Mouse (Mus musculus) heart, embryonic 12.5 days (tissue): ENCODE data around the gene Glud1. TPM values are rescaled to one million over a fixed set of nuclear protein-coding genes. Genes with fewer than 3 reads are reported as not detected.
"Not testable (repeated sequence)": the region's sequence is repeated elsewhere in the genome, so short reads cannot be mapped to it uniquely, and the experiment has no call there.

Experiments used
- ATAC-seq: fragments of 200-750 bp; cut with Nextera tagmentation; 2 replicates; pipeline ENCODE4 v1.8.0; 2017; ENCODE audit warnings: moderate TSS enrichment, moderate library complexity; ENCODE audit not compliant: insufficient number of reproducible peaks, low FRiP score
- H3K27ac ChIP-seq: fragments of 300-500 bp; sonication (generic); 2 replicates; pipeline ENCODE4 v1.5.1; 2016; ENCODE audit warnings: mild to moderate bottlenecking, moderate library complexity; ENCODE audit not compliant: poor library complexity, severe bottlenecking
- H3K27me3 ChIP-seq: fragments of 300-500 bp; sonication (generic); replicated peaks from 2 replicates; pipeline ENCODE4 v1.6.1; 2016; ENCODE audit warnings: mild to moderate bottlenecking, moderate library complexity
- H3K36me3 ChIP-seq: fragments of 300-500 bp; sonication (generic); 2 replicates; pipeline ENCODE4 v1.6.1; 2016; ENCODE audit warnings: mild to moderate bottlenecking, moderate library complexity
- H3K4me1 ChIP-seq: fragments of 300-500 bp; sonication (generic); replicated peaks from 2 replicates; pipeline ENCODE4 v1.6.1; 2016; ENCODE audit warnings: mild to moderate bottlenecking
- H3K4me2 ChIP-seq: fragments of 300-500 bp; sonication (generic); 2 replicates; pipeline ENCODE4 v1.6.1; 2016; ENCODE audit warnings: mild to moderate bottlenecking, moderate library complexity
- H3K4me3 ChIP-seq: fragments of 300-500 bp; sonication (generic); 2 replicates; pipeline ENCODE4 v1.5.1; 2016; ENCODE audit warnings: mild to moderate bottlenecking
- H3K9ac ChIP-seq: fragments of 300-500 bp; sonication (generic); 2 replicates; pipeline ENCODE4 v1.6.1; 2016; ENCODE audit warnings: mild to moderate bottlenecking, moderate library complexity
- H3K9me3 ChIP-seq: fragments of 300-500 bp; sonication (generic); replicated peaks from 2 replicates; pipeline ENCODE4 v1.6.1; 2016; ENCODE audit warnings: mild to moderate bottlenecking, moderate library complexity
- WGBS: fragments of 180-500 bp; shearing (Covaris S2); methylation state at CpG from one replicate; pipeline ENCODE4 v1.1.7; 2016; 5-methylcytosine and 5-hydroxymethylcytosine counted together
- polyA plus RNA-seq: library from polyadenylated mRNA; unstranded; fragments of >200 nt; fragmentation: Nextera tagmentation; extraction: Ambion mirVana; gene quantifications from 2 replicates; pipeline ENCODE4 v1.2.1, GENCODE M21; 2016

Gene Glud1
- polyA plus RNA-seq, 1 experiment from 2014 or later: 70.8 TPM

DNA sequence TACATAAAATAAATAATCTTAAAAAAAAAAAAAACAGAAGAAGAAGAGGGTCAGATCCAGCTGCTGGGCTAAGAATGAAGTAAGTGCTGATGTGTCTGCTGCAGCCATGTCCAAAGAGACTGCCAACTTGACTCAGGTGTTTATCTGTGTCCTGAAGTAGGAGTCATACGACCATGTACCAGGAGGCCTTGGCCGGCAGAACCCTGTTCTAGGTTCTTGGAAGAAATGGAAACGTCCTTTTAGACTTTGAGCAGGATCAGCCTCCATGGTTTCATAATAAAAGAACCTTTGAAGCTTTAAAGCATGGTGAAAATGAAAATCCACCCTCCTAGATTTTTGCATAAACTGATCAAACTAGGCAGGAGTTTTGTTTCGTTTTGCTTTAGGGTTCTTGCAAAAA is 43.9 kb downstream of the Glud1 start:
- no peaks in the 10 kb centered on the region for H3K36me3 ChIP-seq
- no peak overlapping the region for H3K9ac ChIP-seq
- no peak overlapping the region for H3K4me3 ChIP-seq
- H3K4me1 ChIP-seq: peaks cover 9% of the 10 kb centered on the region
- no peak overlapping the region for H3K4me2 ChIP-seq
- H3K27me3 ChIP-seq: no peaks in the 10 kb centered on the region
- no peak for ATAC-seq
- no peaks in the 10 kb centered on the region for H3K9me3 ChIP-seq
- 77% methylated on average over 4 of the region's 4 CpGs for WGBS
- no peak overlapping the region for H3K27ac ChIP-seq

DNA sequence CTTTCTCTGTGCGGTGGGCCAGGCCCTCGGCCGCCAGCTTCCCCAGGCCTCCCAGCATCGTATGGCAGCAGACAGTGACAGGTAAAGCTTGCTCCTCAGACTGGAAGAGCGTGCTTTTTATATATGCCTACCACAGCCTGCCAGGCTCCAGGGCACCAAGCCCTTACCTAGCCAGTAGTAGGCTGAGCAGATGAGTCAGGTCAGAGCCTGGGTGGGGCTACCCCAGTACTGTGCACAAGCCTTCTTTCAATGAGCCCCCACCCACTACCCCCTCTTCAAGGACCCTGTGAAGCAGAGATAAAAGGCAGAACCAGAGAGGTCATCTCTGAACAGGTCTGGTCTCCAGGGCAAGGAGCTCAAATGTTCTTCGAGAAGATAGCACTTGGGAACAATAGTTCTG is 44.8 kb downstream of the Glud1 start, which contains the start of gene Fam25c:
Fam25c (minus strand) TSS at position 133 of the 400 bp plus-strand sequence.
- Histone ChIP-seq H3K9me3 (no peaks in the 10 kb centered on the region), H3K36me3 (no peaks in the 10 kb centered on the region), H3K4me2 (no peak within 1 kb of the TSS), H3K27ac (no peak within 1 kb of the TSS), H3K4me3 (no peak within 1 kb of the TSS), H3K27me3 (no peaks in the 10 kb centered on the region), H3K9ac (no peak within 1 kb of the TSS), H3K4me1 (peaks cover 9% of the 10 kb centered on the region)
- no peak for ATAC-seq
- WGBS: 66% methylated on average over 6 of the region's 6 CpGs

- Histone ChIP-seq H3K27ac (no peak overlapping the region), H3K4me1 (peaks cover 9% of the 10 kb centered on the region), H3K4me2 (no peak overlapping the region), H3K27me3 (no peaks in the 10 kb centered on the region; the same call in 1 of the 2 replicates), H3K36me3 (no peaks in the 10 kb centered on the region), H3K9ac (no peak overlapping the region), H3K9me3 (no peaks in the 10 kb centered on the region), H3K4me3 (no peak overlapping the region)
- WGBS: 69% methylated on average over 7 of the region's 7 CpGs
- no peak for ATAC-seq
Observed at GRCm38 (mm10) chr14:34357671-34358455, 47.3 kb downstream of the Glud1 start.

GRCm38 (mm10) chr14:34359676-34360244 is 49.2 kb downstream of the Glud1 start:
- no peak overlapping the region for H3K27ac ChIP-seq
- no peak for ATAC-seq
- H3K4me1 ChIP-seq: peaks cover 15% of the 10 kb centered on the region
- no peaks in the 10 kb centered on the region; the same call in 1 of the 2 replicates for H3K27me3 ChIP-seq
- no peak overlapping the region for H3K4me2 ChIP-seq
- WGBS: 45% methylated on average over 5 of the region's 5 CpGs
- no peaks in the 10 kb centered on the region for H3K9me3 ChIP-seq
- H3K36me3 ChIP-seq: no peaks in the 10 kb centered on the region
- no peak overlapping the region for H3K9ac ChIP-seq
- no peak overlapping the region for H3K4me3 ChIP-seq

- 53% methylated on average over 6 of the region's 6 CpGs for WGBS
- H3K27me3 ChIP-seq: no peaks in the 10 kb centered on the region; the same call in 1 of the 2 replicates
- no peak overlapping the region for H3K9ac ChIP-seq
- no peak overlapping the region for H3K4me3 ChIP-seq
- no peak overlapping the region for H3K27ac ChIP-seq
- no peak for ATAC-seq
- peaks cover 10% of the 10 kb centered on the region for H3K4me1 ChIP-seq
- H3K4me2 ChIP-seq: no peak overlapping the region
- H3K9me3 ChIP-seq: peaks cover 3% of the 10 kb centered on the region; the same call in 1 of the 2 replicates
- H3K36me3 ChIP-seq: no peaks in the 10 kb centered on the region
Observed at GRCm38 (mm10) chr14:34360251-34360650, 49.7 kb downstream of the Glud1 start.

- H3K27me3 ChIP-seq: no peaks in the 10 kb centered on the region; the same call in 1 of the 2 replicates
- no peak overlapping the region for H3K4me3 ChIP-seq
- no peak overlapping the region for H3K9ac ChIP-seq
- no peak for ATAC-seq
- no peak overlapping the region for H3K4me2 ChIP-seq
- no peaks in the 10 kb centered on the region for H3K36me3 ChIP-seq
- 44% methylated on average over 4 of the region's 4 CpGs for WGBS
- H3K27ac ChIP-seq: no peak overlapping the region
- peaks cover 6% of the 10 kb centered on the region; the same call in 1 of the 2 replicates for H3K9me3 ChIP-seq
- 0 out of 2 replicates have a peak, but pooled peaks cover 6% of the 10 kb centered on the region for H3K4me1 ChIP-seq
Observed at GRCm38 (mm10) chr14:34362135-34362534, 51.6 kb downstream of the Glud1 start.

- Histone ChIP-seq H3K9me3 (peaks cover 6% of the 10 kb centered on the region; the same call in 1 of the 2 replicates), H3K36me3 (no peaks in the 10 kb centered on the region), H3K9ac (peak overlapping the region; percentile 71), H3K4me3 (peak overlapping the region; percentile 50), H3K27me3 (no peaks in the 10 kb centered on the region; the same call in 1 of the 2 replicates), H3K27ac (no peak overlapping the region), H3K4me2 (peak overlapping the region; percentile 95), H3K4me1 (0 out of 2 replicates have a peak, but pooled peaks cover 6% of the 10 kb centered on the region)
- ATAC-seq: 0 out of 2 replicates have a peak, but pooled peaks have one; percentile 42
- 26% methylated on average over 18 of the region's 18 CpGs for WGBS
Observed at GRCm38 (mm10) chr14:34362726-34363445, 52.4 kb downstream of the Glud1 start.

DNA sequence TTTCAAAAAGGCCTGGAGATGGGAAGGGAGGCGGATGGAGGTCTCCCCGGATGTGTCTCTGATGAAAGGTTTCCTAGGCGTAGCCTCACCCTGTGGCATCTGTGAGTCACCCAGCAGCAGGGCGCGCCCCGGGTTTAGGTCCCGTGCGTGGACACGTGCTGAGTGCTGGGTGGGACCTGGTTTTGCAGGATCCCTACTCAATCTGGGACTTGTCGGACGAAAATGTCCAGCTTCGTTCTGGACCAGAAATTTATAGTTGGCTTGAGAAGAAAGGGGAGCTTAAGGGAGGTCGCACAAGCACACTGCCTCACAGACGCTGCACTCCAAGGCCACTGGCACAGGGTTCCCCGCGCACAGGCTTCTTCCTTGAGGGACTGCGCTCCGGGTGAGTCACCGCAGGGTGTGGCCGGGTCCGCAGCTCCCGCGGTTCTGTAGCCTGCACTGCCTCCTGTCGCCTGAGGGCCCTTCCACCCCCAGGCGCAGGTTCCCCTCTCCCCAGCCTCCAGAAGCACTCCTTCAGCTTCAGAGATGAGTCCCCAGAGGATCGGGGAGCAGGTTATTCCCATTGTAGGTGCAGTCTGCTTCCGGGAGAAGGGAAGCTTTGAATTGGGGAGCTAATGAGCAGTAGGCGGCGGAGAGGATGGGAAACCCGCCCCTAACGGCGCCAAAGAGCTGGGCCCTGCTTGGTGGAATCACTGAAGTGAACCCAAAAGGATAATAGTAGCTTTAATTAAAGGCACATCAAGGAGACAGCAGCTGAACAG is 53.1 kb downstream of the Glud1 start:
- Histone ChIP-seq H3K27ac (no peak overlapping the region), H3K36me3 (no peaks in the 10 kb centered on the region), H3K9me3 (peaks cover 6% of the 10 kb centered on the region; the same call in 1 of the 2 replicates), H3K9ac (peak overlapping the region; percentile 71), H3K27me3 (no peaks in the 10 kb centered on the region; the same call in 1 of the 2 replicates), H3K4me2 (peak overlapping the region; percentile 95), H3K4me3 (peak overlapping the region; percentile 50), H3K4me1 (0 out of 2 replicates have a peak, but pooled peaks cover 6% of the 10 kb centered on the region)
- ATAC-seq: peak; percentile 76
- 4% methylated on average over 32 of the region's 32 CpGs for WGBS

GRCm38 (mm10) chr14:34364254-34365146 is 54.0 kb downstream of the Glud1 start:
- not testable (repeated sequence) for H3K27me3 ChIP-seq, H3K9me3 ChIP-seq, ATAC-seq, H3K27ac ChIP-seq, H3K36me3 ChIP-seq, H3K4me1 ChIP-seq
- Histone ChIP-seq H3K4me2 (peak overlapping the region; percentile 95), H3K4me3 (peak overlapping the region; percentile 50), H3K9ac (peak overlapping the region; percentile 71; the same call in 1 of the 2 replicates)
- WGBS: 79% methylated on average over 15 of the region's 15 CpGs

GRCm38 (mm10) chr14:34365147-34365507 is 54.6 kb downstream of the Glud1 start:
- 80% methylated on average over 2 of the region's 2 CpGs for WGBS
- no peak for ATAC-seq
- H3K9ac ChIP-seq: no peak overlapping the region
- H3K9me3 ChIP-seq: peaks cover 6% of the 10 kb centered on the region; the same call in 1 of the 2 replicates
- H3K4me3 ChIP-seq: no peak overlapping the region
- no peak overlapping the region for H3K27ac ChIP-seq
- H3K27me3 ChIP-seq: no peaks in the 10 kb centered on the region; the same call in 1 of the 2 replicates
- 0 out of 2 replicates have a peak, but pooled peaks cover 6% of the 10 kb centered on the region for H3K4me1 ChIP-seq
- H3K36me3 ChIP-seq: no peaks in the 10 kb centered on the region
- H3K4me2 ChIP-seq: no peak overlapping the region
